Mouse (Mus musculus): ENCODE results near the gene Fbxo48. TPM values are rescaled to one million over a fixed set of nuclear protein-coding genes. Genes with fewer than 3 reads are reported as not detected.

Fbxo48 gene
- polyA plus RNA-seq, 1 experiment from 2014 or later: 0.77 TPM

DNA sequence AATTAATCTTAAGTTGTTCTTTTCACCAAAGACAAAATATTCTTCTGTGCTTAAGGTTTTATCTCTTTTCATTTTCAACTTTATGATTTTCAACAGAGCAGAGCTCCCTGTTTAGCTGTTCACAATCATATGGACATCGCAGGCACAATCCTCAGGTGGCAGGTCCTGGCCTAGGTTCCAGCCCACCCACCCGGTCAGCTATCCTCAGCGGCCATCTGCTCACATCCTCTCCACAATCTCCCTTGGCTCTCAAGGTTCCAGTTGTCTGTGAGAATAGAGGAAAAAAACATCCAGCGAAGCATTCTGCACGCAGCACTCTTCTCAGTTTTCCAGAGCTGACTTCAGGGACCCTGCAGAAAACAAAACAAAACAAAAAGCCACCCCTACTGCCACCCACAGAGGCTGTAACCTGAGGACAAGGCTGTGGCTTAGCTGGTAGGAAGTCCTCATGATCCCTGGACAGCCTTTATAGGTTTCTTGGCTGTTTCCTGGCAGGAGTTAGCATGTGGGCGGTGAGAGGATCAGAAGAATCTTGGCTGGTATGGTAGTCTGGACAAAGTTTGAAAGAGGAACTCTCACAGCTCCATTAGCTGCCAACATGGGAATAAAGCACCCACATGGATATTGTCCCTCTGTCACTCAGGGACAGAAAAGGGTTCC is 15.5 kb upstream of the Fbxo48 start:
- ATAC-seq (no peak), DNase-seq (ENCODE audit: low spot score) (no peak)
- no peak overlapping the region for H3K4me3 ChIP-seq (ENCODE audit: low read depth, low read length)
- H3K27me3 ChIP-seq (replicated peaks; ENCODE audit: control insufficient read depth, insufficient read depth, low read length): no peaks in the 10 kb centered on the region
- no peak overlapping the region for H3K4me2 ChIP-seq (ENCODE audit: low read length)
- H3K9me3 ChIP-seq (replicated peaks; ENCODE audit: control insufficient read depth, low read length): no peaks in the 10 kb centered on the region
- H3K36me3 ChIP-seq (ENCODE audit: control insufficient read depth, insufficient read depth, low read length): no peaks in the 10 kb centered on the region
- no peak overlapping the region for H3K9ac ChIP-seq (ENCODE audit: low read length)
- H3K27ac ChIP-seq (ENCODE audit: low read depth, low read length): no peak overlapping the region
- H3K4me1 ChIP-seq (ENCODE audit: control insufficient read depth, insufficient read depth, low read length): no peaks in the 10 kb centered on the region
- WGBS: 77% methylated on average over 6 of the region's 6 CpGs

- H3K9me3 ChIP-seq (replicated peaks; ENCODE audit: control insufficient read depth, low read length): no peaks in the 10 kb centered on the region
- DNase-seq (ENCODE audit: low spot score) (peak; percentile 65), ATAC-seq (peak; percentile 82)
- no peak overlapping the region for H3K4me3 ChIP-seq (ENCODE audit: low read depth, low read length)
- no peaks in the 10 kb centered on the region for H3K4me1 ChIP-seq (ENCODE audit: control insufficient read depth, insufficient read depth, low read length)
- H3K27ac ChIP-seq (ENCODE audit: low read depth, low read length): peak overlapping the region; percentile 0; the same call in 1 of the 2 replicates
- H3K27me3 ChIP-seq (replicated peaks; ENCODE audit: control insufficient read depth, insufficient read depth, low read length): no peaks in the 10 kb centered on the region
- WGBS: 62% methylated on average over 4 of the region's 4 CpGs
- no peak overlapping the region for H3K4me2 ChIP-seq (ENCODE audit: low read length)
- no peak overlapping the region for H3K9ac ChIP-seq (ENCODE audit: low read length)
- no peaks in the 10 kb centered on the region for H3K36me3 ChIP-seq (ENCODE audit: control insufficient read depth, insufficient read depth, low read length)
Observed at GRCm38 (mm10) chr11:16941103-16941793, 9.9 kb upstream of the Fbxo48 start.

- H3K9ac ChIP-seq (ENCODE audit: low read length): no peak overlapping the region
- ATAC-seq: peak; percentile 54; the same call in 1 of the 2 replicates
- no peaks in the 10 kb centered on the region for H3K9me3 ChIP-seq (replicated peaks; ENCODE audit: control insufficient read depth, low read length)
- no peaks in the 10 kb centered on the region for H3K27me3 ChIP-seq (replicated peaks; ENCODE audit: control insufficient read depth, insufficient read depth, low read length)
- WGBS: 59% methylated on average over 4 of the region's 4 CpGs
- no peaks in the 10 kb centered on the region for H3K36me3 ChIP-seq (ENCODE audit: control insufficient read depth, insufficient read depth, low read length)
- DNase-seq (ENCODE audit: low spot score): peak; percentile 70
- no peaks in the 10 kb centered on the region for H3K4me1 ChIP-seq (ENCODE audit: control insufficient read depth, insufficient read depth, low read length)
- no peak overlapping the region; the same call in 1 of the 2 replicates for H3K27ac ChIP-seq (ENCODE audit: low read depth, low read length)
- no peak overlapping the region for H3K4me3 ChIP-seq (ENCODE audit: low read depth, low read length)
- no peak overlapping the region for H3K4me2 ChIP-seq (ENCODE audit: low read length)
Observed at GRCm38 (mm10) chr11:16941973-16942452, 9.2 kb upstream of the Fbxo48 start.

GRCm38 (mm10) chr11:16943016-16943415 is 8.2 kb upstream of the Fbxo48 start:
- no peaks in the 10 kb centered on the region for H3K36me3 ChIP-seq (ENCODE audit: control insufficient read depth, insufficient read depth, low read length)
- ATAC-seq (no peak), DNase-seq (ENCODE audit: low spot score) (no peak)
- no peaks in the 10 kb centered on the region for H3K9me3 ChIP-seq (replicated peaks; ENCODE audit: control insufficient read depth, low read length)
- H3K4me3 ChIP-seq (ENCODE audit: low read depth, low read length): no peak overlapping the region
- no peaks in the 10 kb centered on the region for H3K27me3 ChIP-seq (replicated peaks; ENCODE audit: control insufficient read depth, insufficient read depth, low read length)
- WGBS: 89% methylated on average over 4 of the region's 4 CpGs
- no peak overlapping the region for H3K9ac ChIP-seq (ENCODE audit: low read length)
- H3K4me1 ChIP-seq (ENCODE audit: control insufficient read depth, insufficient read depth, low read length): no peaks in the 10 kb centered on the region
- no peak overlapping the region for H3K27ac ChIP-seq (ENCODE audit: low read depth, low read length)
- H3K4me2 ChIP-seq (ENCODE audit: low read length): no peak overlapping the region

DNA sequence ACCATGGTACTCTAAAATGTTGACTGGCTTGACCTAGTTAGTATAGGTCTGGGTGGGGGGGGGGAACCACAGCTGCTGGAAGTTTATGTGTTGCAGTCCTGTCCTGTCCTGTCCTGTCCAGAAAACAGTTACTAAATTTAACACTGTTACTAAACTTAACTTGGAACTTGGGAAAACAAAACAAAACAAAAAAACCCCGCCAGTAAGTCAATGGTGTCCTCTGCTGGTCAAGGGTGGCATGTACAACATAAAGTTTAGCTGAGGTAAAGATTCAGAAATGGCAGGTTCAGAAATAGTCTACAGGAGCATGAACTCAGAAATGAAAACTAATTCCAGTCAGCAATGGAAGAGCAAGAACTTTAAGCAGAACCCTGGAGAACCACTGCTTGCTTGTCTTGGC is 2.4 kb upstream of the Fbxo48 start:
- H3K4me3 ChIP-seq (ENCODE audit: low read depth, low read length): no peak overlapping the region
- WGBS: 35% methylated on average over 1 of the region's 1 CpGs
- no peak overlapping the region for H3K9ac ChIP-seq (ENCODE audit: low read length)
- H3K27ac ChIP-seq (ENCODE audit: low read depth, low read length): no peak overlapping the region
- H3K27me3 ChIP-seq (replicated peaks; ENCODE audit: control insufficient read depth, insufficient read depth, low read length): no peaks in the 10 kb centered on the region
- no peak for ATAC-seq
- no peaks in the 10 kb centered on the region for H3K4me1 ChIP-seq (ENCODE audit: control insufficient read depth, insufficient read depth, low read length)
- DNase-seq (ENCODE audit: low spot score): peak; percentile 47
- H3K36me3 ChIP-seq (ENCODE audit: control insufficient read depth, insufficient read depth, low read length): no peaks in the 10 kb centered on the region
- no peak overlapping the region for H3K4me2 ChIP-seq (ENCODE audit: low read length)
- no peaks in the 10 kb centered on the region for H3K9me3 ChIP-seq (replicated peaks; ENCODE audit: control insufficient read depth, low read length)

- no peak for ATAC-seq
- Histone ChIP-seq H3K4me1 (ENCODE audit: control insufficient read depth, insufficient read depth, low read length) (no peaks in the 10 kb centered on the region), H3K27ac (ENCODE audit: low read depth, low read length) (no peak overlapping the region), H3K27me3 (replicated peaks; ENCODE audit: control insufficient read depth, insufficient read depth, low read length) (no peaks in the 10 kb centered on the region), H3K4me2 (ENCODE audit: low read length) (peak overlapping the region; percentile 76), H3K36me3 (ENCODE audit: control insufficient read depth, insufficient read depth, low read length) (no peaks in the 10 kb centered on the region), H3K9me3 (replicated peaks; ENCODE audit: control insufficient read depth, low read length) (no peaks in the 10 kb centered on the region), H3K9ac (ENCODE audit: low read length) (peak overlapping the region; percentile 50), H3K4me3 (ENCODE audit: low read depth, low read length) (peak overlapping the region; percentile 43)
- 52% methylated on average over 13 of the region's 13 CpGs for WGBS
- DNase-seq (ENCODE audit: low spot score): no peak
Observed at GRCm38 (mm10) chr11:16950226-16950975, 774 bp upstream of the Fbxo48 start.

GRCm38 (mm10) chr11:16951761-16952010 is 511 bp downstream of the Fbxo48 start:
- 1% methylated on average over 9 of the region's 9 CpGs for WGBS
- Histone ChIP-seq H3K4me3 (ENCODE audit: low read depth, low read length) (peak overlapping the region; percentile 43), H3K27me3 (replicated peaks; ENCODE audit: control insufficient read depth, insufficient read depth, low read length) (no peaks in the 10 kb centered on the region), H3K9me3 (replicated peaks; ENCODE audit: control insufficient read depth, low read length) (no peaks in the 10 kb centered on the region), H3K27ac (ENCODE audit: low read depth, low read length) (no peak overlapping the region), H3K4me2 (ENCODE audit: low read length) (peak overlapping the region; percentile 76), H3K4me1 (ENCODE audit: control insufficient read depth, insufficient read depth, low read length) (no peaks in the 10 kb centered on the region), H3K36me3 (ENCODE audit: control insufficient read depth, insufficient read depth, low read length) (0 out of 2 replicates have a peak, but pooled peaks cover 2% of the 10 kb centered on the region), H3K9ac (ENCODE audit: low read length) (peak overlapping the region; percentile 54)
- ATAC-seq (no peak), DNase-seq (ENCODE audit: low spot score) (no peak)

DNA sequence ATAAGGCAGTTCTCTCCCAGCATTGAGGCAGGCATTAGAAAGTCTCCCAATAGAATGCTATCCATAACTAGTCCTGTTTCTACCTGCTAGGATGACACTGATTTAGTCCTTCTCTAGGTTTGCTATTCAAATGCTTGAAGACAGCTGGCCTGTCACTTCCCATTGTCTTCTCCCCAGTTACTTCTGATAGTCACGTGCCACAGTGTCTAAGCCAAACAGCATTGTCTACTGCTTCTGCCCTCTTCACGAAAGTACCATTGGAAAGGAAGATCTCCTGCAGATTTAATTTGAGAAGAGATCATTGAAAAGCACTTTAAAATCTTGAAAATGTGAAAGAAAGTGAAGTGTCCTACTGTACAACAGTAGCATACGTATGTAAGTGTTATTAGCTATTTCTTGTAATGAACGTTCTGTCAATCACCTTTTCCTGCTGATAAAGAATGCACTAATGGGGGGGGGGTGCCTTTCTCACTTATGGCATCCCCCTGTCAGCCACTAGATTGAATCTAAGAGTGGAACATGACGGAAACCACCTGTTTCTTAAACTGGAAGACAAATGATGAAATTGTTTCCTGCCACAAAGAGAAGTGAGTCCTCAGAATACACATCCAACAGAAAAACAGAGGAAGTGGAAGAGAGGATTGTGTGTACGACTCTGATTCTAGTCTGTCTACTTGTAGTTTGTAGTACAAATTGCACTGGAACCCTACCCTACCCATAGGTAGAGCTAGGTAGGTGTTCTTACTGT is 5.1 kb downstream of the Fbxo48 start:
- H3K9ac ChIP-seq (ENCODE audit: low read length): no peak overlapping the region
- no peak overlapping the region for H3K27ac ChIP-seq (ENCODE audit: low read depth, low read length)
- ATAC-seq: no peak
- no peaks in the 10 kb centered on the region for H3K4me1 ChIP-seq (ENCODE audit: control insufficient read depth, insufficient read depth, low read length)
- 0 out of 2 replicates have a peak, but pooled peaks cover 2% of the 10 kb centered on the region for H3K36me3 ChIP-seq (ENCODE audit: control insufficient read depth, insufficient read depth, low read length)
- no peaks in the 10 kb centered on the region for H3K9me3 ChIP-seq (replicated peaks; ENCODE audit: control insufficient read depth, low read length)
- no peak overlapping the region for H3K4me3 ChIP-seq (ENCODE audit: low read depth, low read length)
- H3K4me2 ChIP-seq (ENCODE audit: low read length): no peak overlapping the region
- H3K27me3 ChIP-seq (replicated peaks; ENCODE audit: control insufficient read depth, insufficient read depth, low read length): no peaks in the 10 kb centered on the region
- WGBS: 89% methylated on average over 6 of the region's 6 CpGs
- no peak for DNase-seq (ENCODE audit: low spot score)
